Mouse (Mus musculus): ENCODE results near the gene Trpm1. TPM values are rescaled to one million over a fixed set of nuclear protein-coding genes. Genes with fewer than 3 reads are reported as not detected.

Trpm1 gene
- polyA plus RNA-seq, 1 experiment from 2014 or later, result 0.16 TPM

DNA sequence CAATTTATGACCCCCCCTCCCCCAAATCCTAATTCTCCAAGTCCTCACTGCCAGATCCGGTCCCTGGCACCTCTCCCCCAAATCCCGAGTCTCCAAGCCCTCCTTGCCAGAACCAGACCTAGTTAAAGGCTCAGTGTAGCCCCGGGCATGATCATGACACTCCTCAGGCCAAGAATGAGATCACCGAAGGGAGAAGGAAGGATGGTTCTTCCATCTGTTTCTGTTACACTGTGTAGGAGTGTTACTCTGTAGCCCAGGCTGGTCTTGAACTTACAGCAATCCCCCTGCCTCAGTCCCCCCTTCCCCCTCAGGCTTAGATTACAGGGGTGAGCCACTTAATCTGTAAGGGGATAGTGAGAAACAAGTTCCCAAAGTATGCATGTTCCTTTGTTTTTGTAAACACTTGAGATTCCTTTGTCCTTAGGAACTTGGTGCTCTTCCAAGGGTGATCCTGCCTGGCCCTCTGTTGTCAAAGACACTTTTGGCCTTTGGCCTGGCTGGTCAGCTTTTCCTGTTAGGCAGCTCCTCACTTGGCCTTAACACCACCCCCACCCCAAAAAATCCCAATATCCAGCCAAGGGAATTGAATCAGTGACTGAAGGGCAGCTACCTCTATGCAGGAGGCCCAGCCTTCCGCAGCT lies 2.8 kb downstream of the Trpm1 start:
- ATAC-seq (ENCODE audit: extremely low read depth, insufficient number of reproducible peaks, low FRiP score, low TSS enrichment), result peak; percentile 23; the same call in 1 of the 2 replicates
- Histone ChIP-seq H3K9ac (0 out of 2 replicates have a peak overlapping the region, but pooled peaks have one; percentile 19), H3K4me3 (no peak overlapping the region), H3K4me2 (peak overlapping the region; percentile 66; the same call in 1 of the 2 replicates), H3K9me3 (no peaks in the 10 kb centered on the region), H3K4me1 (peaks cover 13% of the 10 kb centered on the region), H3K27ac (replicated peaks) (0 out of 2 replicates have a peak overlapping the region, but pooled peaks have one; percentile 36), H3K27me3 (replicated peaks) (no peaks in the 10 kb centered on the region), H3K36me3 (no peaks in the 10 kb centered on the region)
- WGBS, result 63% methylated on average over 5 of the region's 5 CpGs

GRCm38 (mm10) chr7:64156918-64157690 lies 3.5 kb downstream of the Trpm1 start:
- Histone ChIP-seq H3K27me3 (replicated peaks) (no peaks in the 10 kb centered on the region), H3K4me3 (no peak overlapping the region), H3K27ac (replicated peaks) (no peak overlapping the region), H3K4me1 (peaks cover 13% of the 10 kb centered on the region), H3K4me2 (no peak overlapping the region), H3K36me3 (no peaks in the 10 kb centered on the region), H3K9me3 (no peaks in the 10 kb centered on the region), H3K9ac (no peak overlapping the region)
- 50% methylated on average over 7 of the region's 7 CpGs for WGBS
- ATAC-seq (ENCODE audit: extremely low read depth, insufficient number of reproducible peaks, low FRiP score, low TSS enrichment), result no peak

- Histone ChIP-seq H3K9ac (no peak overlapping the region), H3K9me3 (no peaks in the 10 kb centered on the region), H3K4me2 (no peak overlapping the region), H3K4me3 (no peak overlapping the region), H3K27ac (replicated peaks) (no peak overlapping the region), H3K36me3 (no peaks in the 10 kb centered on the region), H3K4me1 (peaks cover 13% of the 10 kb centered on the region), H3K27me3 (replicated peaks) (no peaks in the 10 kb centered on the region)
- 78% methylated on average over 12 of the region's 12 CpGs for WGBS
- ATAC-seq (ENCODE audit: extremely low read depth, insufficient number of reproducible peaks, low FRiP score, low TSS enrichment), result no peak
Measured at GRCm38 (mm10) chr7:64158281-64159055, 4.8 kb downstream of the Trpm1 start.

DNA sequence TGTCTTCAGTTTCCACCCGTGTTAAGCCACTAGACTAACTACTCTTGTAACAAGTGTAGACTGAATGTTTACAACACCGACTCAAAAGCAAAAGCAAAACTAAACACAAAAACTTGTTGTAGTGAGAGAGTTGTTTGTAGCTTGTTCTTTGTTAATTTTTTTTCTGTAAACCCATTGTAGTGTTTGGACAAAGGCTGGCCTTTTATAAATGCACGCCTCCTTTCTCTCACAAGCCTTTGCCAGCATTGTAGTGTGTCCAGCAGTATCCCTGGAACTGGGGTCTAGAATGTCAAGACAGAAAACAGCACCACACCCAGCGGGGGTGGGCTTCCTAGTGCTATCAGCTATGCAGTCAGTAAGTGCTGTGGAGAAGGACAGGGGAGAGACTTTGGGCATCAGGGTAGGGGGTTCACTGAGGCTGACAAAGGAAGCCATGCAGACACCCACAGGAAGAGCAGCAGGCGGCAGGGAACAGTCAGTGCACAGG lies 5.5 kb downstream of the Trpm1 start:
- Histone ChIP-seq H3K4me1 (peaks cover 13% of the 10 kb centered on the region), H3K9me3 (no peaks in the 10 kb centered on the region), H3K4me3 (no peak overlapping the region), H3K36me3 (no peaks in the 10 kb centered on the region), H3K4me2 (no peak overlapping the region), H3K9ac (no peak overlapping the region), H3K27ac (replicated peaks) (no peak overlapping the region), H3K27me3 (replicated peaks) (no peaks in the 10 kb centered on the region)
- 60% methylated on average over 5 of the region's 5 CpGs for WGBS
- ATAC-seq (ENCODE audit: extremely low read depth, insufficient number of reproducible peaks, low FRiP score, low TSS enrichment), result no peak

GRCm38 (mm10) chr7:64159612-64160591 lies 6.3 kb downstream of the Trpm1 start:
- no peaks in the 10 kb centered on the region for H3K9me3 ChIP-seq
- ATAC-seq (ENCODE audit: extremely low read depth, insufficient number of reproducible peaks, low FRiP score, low TSS enrichment), result no peak
- no peaks in the 10 kb centered on the region for H3K36me3 ChIP-seq
- no peak overlapping the region for H3K27ac ChIP-seq (replicated peaks)
- no peak overlapping the region for H3K4me2 ChIP-seq
- H3K27me3 ChIP-seq (replicated peaks), result no peaks in the 10 kb centered on the region
- WGBS, result 54% methylated on average over 7 of the region's 7 CpGs
- H3K9ac ChIP-seq, result no peak overlapping the region
- H3K4me1 ChIP-seq, result peaks cover 13% of the 10 kb centered on the region
- no peak overlapping the region for H3K4me3 ChIP-seq

- no peaks in the 10 kb centered on the region for H3K27me3 ChIP-seq (replicated peaks)
- no peak overlapping the region for H3K4me3 ChIP-seq
- H3K4me2 ChIP-seq, result no peak overlapping the region
- no peak overlapping the region for H3K9ac ChIP-seq
- H3K27ac ChIP-seq (replicated peaks), result no peak overlapping the region
- H3K4me1 ChIP-seq, result peaks cover 5% of the 10 kb centered on the region
- H3K36me3 ChIP-seq, result no peaks in the 10 kb centered on the region
- WGBS, result 72% methylated on average over 10 of the region's 10 CpGs
- no peak for ATAC-seq (ENCODE audit: extremely low read depth, insufficient number of reproducible peaks, low FRiP score, low TSS enrichment)
- no peaks in the 10 kb centered on the region for H3K9me3 ChIP-seq
Measured at GRCm38 (mm10) chr7:64160737-64161470, 7.3 kb downstream of the Trpm1 start.

- 66% methylated on average over 7 of the region's 7 CpGs for WGBS
- Histone ChIP-seq H3K9ac (no peak overlapping the region), H3K4me3 (no peak overlapping the region), H3K4me2 (no peak overlapping the region), H3K9me3 (no peaks in the 10 kb centered on the region), H3K27ac (replicated peaks) (no peak overlapping the region), H3K36me3 (no peaks in the 10 kb centered on the region), H3K27me3 (replicated peaks) (no peaks in the 10 kb centered on the region), H3K4me1 (no peaks in the 10 kb centered on the region)
- no peak for ATAC-seq (ENCODE audit: extremely low read depth, insufficient number of reproducible peaks, low FRiP score, low TSS enrichment)
Measured at GRCm38 (mm10) chr7:64161990-64162389, 8.4 kb downstream of the Trpm1 start.

DNA sequence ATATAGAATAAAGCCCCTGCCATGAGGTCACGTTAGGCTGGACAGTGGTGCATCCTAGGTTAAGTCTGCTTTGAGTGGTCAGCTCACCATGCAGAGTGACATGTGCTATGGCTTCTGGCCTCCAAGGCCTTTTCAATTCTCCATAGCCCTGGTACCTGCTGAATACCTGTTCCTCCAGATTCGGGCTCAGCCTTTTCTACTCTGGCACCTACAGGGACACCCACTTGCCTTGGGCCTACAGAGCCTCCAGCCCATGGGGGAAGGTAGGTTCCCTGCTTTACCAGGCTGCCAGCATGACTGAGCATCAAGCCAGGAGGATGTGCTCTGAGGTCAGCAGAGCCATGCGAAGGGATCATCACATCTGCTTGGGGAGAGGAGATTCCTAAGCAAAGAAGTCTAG lies 9.5 kb downstream of the Trpm1 start:
- H3K4me2 ChIP-seq, result no peak overlapping the region
- no peak overlapping the region for H3K27ac ChIP-seq (replicated peaks)
- H3K9ac ChIP-seq, result no peak overlapping the region
- ATAC-seq (ENCODE audit: extremely low read depth, insufficient number of reproducible peaks, low FRiP score, low TSS enrichment), result no peak
- WGBS, result 68% methylated on average over 3 of the region's 3 CpGs
- no peak overlapping the region for H3K4me3 ChIP-seq
- no peaks in the 10 kb centered on the region for H3K9me3 ChIP-seq
- no peaks in the 10 kb centered on the region for H3K36me3 ChIP-seq
- H3K4me1 ChIP-seq, result no peaks in the 10 kb centered on the region
- no peaks in the 10 kb centered on the region for H3K27me3 ChIP-seq (replicated peaks)

- 72% methylated on average over 1 of the region's 1 CpGs for WGBS
- ATAC-seq (ENCODE audit: extremely low read depth, insufficient number of reproducible peaks, low FRiP score, low TSS enrichment), result no peak
Measured at GRCm38 (mm10) chr7:64163890-64164289, 10.3 kb downstream of the Trpm1 start.

GRCm38 (mm10) chr7:64164997-64165396 lies 11.4 kb downstream of the Trpm1 start:
- H3K4me3 ChIP-seq, result no peak overlapping the region
- no peak overlapping the region for H3K4me2 ChIP-seq
- H3K27ac ChIP-seq (replicated peaks), result no peak overlapping the region
- no peak overlapping the region for H3K9ac ChIP-seq
- ATAC-seq (ENCODE audit: extremely low read depth, insufficient number of reproducible peaks, low FRiP score, low TSS enrichment), result no peak
- H3K9me3 ChIP-seq, result no peaks in the 10 kb centered on the region
- no peaks in the 10 kb centered on the region for H3K27me3 ChIP-seq (replicated peaks)
- 57% methylated on average over 3 of the region's 3 CpGs for WGBS
- no peaks in the 10 kb centered on the region for H3K36me3 ChIP-seq
- H3K4me1 ChIP-seq, result no peaks in the 10 kb centered on the region

More at GRCm38 (mm10) chr7:64163890-64164289, 10.3 kb downstream of the Trpm1 start:
- H3K9ac ChIP-seq, result no peak overlapping the region
- H3K4me1 ChIP-seq, result no peaks in the 10 kb centered on the region
- no peaks in the 10 kb centered on the region for H3K27me3 ChIP-seq (replicated peaks)
- no peak overlapping the region for H3K27ac ChIP-seq (replicated peaks)
- H3K9me3 ChIP-seq, result no peaks in the 10 kb centered on the region
- H3K36me3 ChIP-seq, result no peaks in the 10 kb centered on the region
- H3K4me2 ChIP-seq, result no peak overlapping the region
- no peak overlapping the region for H3K4me3 ChIP-seq
